Mouse (Mus musculus): ENCODE results near the gene Rfc5.

DNA sequence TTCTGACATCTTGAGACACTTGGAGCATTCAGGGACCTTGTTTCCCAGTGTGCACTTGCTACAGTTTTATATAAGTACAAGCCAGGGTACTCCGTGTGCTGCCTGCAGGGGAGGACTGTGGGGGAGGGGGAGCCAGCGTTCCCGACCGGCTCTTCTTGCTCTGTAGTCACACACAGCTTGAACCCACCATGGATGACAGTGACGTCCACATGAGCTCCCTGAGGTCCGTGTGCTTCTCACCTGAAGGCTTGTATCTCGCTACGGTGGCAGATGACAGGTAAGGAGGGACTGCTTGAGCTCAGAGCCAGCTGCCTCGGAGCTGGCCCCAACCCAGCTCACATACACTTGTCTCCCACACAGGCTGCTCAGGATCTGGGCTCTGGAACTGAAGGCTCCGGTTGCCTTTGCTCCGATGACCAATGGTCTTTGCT lies 12.5 kb downstream of the Rfc5 start:
- TF ChIP-seq CTCF (IDR thresholded peaks at IDR 0.05; ENCODE audit: insufficient read depth, low read length): no peak
- TF ChIP-seq POLR2A (IDR thresholded peaks at IDR 0.05; ENCODE audit: borderline replicate concordance, extremely low read depth, low read depth, low read length): no peak

Measured in lung, adult 2 months (tissue).